Mouse (Mus musculus) retina, postnatal 7 days (tissue): ENCODE measurements around the gene Gbp8.
"Not testable (repeated sequence)": the region's sequence is repeated elsewhere in the genome, so short reads cannot be mapped to it uniquely, and the experiment has no call there.

Experiments
- DNase-seq: peaks from one replicate; pipeline ENCODE4 v3.0.0-alpha.2; 2012; ENCODE audit warnings: low read depth, low spot score

The Gbp8 gene

GRCm38 (mm10) chr5:105139409-105140088 is at the start of gene Gbp8, which contains the start of the genes Gbp9 and Gbp4:
Gbp8 (minus strand) TSS chr5:105139540.
Gbp9 (minus strand) TSS chr5:105139539.
Gbp4 (minus strand) TSS chr5:105139586.
- not testable (repeated sequence) for DNase-seq

GRCm38 (mm10) chr5:105181446-105181845 is 42.1 kb upstream of the Gbp8 start:
- no peak for DNase-seq

DNA sequence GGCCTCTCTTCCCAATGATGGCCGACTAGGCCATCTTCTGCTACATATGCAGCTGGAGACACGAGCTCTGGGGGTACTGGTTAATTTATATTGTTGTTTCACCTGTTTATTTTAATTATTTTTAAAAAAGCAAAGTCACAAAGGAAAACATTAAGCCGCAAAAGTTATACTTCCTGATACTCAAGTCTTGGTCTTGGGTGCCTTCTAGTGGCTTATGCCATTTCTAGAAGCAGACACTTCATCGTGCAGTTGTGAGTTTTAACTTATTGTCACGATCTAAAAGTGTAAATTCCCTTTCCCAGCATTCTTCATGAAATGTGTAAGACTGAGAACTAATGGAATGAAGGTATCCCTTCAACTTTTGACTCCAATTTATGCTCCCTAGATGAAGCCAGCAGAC is 17.2 kb upstream of the Gbp8 start:
- DNase-seq = no peak

GRCm38 (mm10) chr5:105154049-105154448 is 14.7 kb upstream of the Gbp8 start:
- DNase-seq = no peak

- DNase-seq = not testable (repeated sequence)
Measured at GRCm38 (mm10) chr5:105148062-105148461, 8.7 kb upstream of the Gbp8 start.

- DNase-seq = no peak
Measured at GRCm38 (mm10) chr5:105146447-105146846, 7.1 kb upstream of the Gbp8 start.

GRCm38 (mm10) chr5:105145731-105146130 is 6.4 kb upstream of the Gbp8 start:
- DNase-seq = not testable (repeated sequence)

DNA sequence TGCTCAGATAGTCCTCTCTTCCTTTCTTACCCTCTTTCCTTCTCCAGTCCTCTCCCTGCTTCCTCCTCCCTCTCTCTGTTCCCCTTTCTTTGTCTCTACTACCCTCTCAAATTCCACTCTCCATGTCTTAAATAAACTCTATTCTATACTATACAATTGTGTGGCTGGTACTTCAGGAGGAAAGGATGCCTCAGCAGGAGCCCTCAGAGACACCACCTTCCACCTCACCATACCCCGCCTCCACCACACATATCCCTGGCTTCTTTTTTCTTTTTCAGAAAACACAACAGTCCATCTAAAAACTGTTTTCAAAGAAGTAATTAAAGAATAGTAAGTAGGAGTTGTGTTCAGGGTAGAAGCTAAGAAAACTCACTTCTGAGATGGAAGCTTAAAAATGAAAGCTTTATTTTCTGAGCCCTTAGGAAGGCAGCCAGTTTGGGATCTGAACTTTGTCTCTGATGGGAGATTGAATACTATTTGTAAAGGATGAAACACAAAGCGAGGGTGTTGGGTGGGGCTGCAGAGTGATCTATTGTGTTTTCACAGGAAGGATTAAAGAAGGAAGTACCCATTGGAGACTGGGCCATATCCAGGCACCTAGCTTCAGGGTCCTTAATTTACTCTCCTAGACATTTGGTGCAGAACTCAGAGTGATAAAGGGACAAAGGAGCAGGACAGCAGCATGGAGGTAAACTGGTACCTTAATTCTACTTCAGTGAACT is 910 bp upstream of the Gbp8 start:
- DNase-seq = not testable (repeated sequence)

DNA sequence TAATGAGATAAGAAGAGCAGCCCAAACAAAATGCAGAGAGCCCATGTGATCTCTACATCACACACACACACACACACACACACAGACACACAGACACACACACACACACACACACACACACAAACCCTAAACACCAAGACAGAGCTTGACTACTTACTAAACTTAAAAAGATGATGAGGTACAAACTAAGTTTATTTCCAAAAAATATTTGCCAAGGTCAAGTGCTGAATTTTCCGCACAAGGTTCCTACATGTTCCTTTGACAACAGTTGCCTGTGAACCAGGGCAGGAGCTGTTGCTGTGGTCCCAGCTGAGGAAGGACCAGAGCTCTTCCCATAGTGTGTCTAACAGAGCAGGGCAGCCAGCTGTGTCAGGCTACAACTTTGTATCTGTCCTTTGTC is 434 bp downstream of the Gbp8 start:
- no peak for DNase-seq

GRCm38 (mm10) chr5:105136706-105137304 is 2.5 kb downstream of the Gbp8 start:
- DNase-seq = not testable (repeated sequence)

GRCm38 (mm10) chr5:105121731-105122130 is 17.6 kb downstream of the Gbp8 start:
- not testable (repeated sequence) for DNase-seq

GRCm38 (mm10) chr5:105115740-105116139 is 23.6 kb downstream of the Gbp8 start:
- no peak for DNase-seq

DNA sequence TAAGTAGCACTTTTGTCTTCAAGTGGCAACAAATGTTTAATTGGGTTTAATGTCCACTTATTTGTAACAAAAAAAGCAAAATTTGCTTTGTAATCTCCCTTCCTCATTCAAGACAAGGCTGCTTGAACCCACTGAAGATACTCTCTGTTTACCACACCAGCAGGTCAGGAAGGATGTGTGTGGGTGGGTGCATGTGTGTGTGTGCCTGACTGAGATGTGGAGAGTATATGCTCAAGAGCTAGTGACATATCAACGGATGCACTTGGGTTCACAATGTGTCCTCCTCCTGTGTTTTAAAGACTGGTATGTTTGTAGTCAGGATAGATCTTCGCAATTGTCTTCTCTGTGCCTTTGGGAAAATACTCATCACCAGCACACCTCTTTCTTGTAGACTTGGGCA is 24.6 kb downstream of the Gbp8 start:
- no peak for DNase-seq

DNA sequence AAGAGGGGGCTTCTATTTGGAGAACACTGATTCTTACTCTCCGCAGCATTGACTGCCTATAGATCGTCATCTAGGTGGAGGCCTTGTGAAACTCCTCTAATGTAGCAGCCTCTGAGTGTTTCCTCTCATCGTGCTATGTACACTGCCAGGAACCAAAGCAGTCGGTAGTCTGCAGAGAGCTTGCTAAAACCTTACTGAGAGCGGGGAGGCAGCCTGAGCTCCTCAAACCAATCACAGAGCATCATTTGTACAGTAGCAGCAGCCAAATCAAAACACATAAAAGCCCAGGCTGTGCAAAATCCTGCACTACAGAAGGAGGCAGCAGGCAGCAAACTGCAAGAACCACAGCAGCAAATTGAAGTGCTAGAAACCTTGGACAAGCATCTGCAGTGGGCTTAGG is 25.7 kb downstream of the Gbp8 start:
- DNase-seq = no peak

DNA sequence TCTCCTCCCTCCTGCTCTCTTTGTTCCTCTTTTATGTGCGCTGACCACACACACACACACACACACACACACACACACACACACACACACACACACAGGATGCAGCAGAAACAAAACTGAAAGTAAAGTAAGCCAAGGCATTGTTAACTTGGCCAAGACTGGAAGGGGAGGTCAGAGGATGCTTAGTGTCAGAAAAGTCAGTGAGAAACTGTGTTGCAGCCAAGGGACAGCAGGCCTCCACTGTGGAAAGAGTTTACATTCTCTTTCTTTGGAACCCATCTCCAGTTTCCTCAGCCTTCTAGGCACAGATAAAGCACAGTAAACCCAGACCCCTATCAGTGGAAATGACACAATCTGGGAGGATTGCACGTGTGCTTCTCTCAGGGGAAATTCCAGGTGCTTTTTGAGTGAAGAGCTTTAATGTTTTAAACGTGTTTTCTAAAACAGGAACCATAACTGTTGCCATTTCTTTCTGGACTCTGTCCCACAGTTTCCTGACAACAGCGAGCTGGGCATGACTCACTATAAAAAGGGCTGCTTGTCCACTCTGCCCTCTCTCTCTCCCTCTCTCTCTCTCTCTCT is 29.0 kb downstream of the Gbp8 start:
- DNase-seq = not testable (repeated sequence)

DNA sequence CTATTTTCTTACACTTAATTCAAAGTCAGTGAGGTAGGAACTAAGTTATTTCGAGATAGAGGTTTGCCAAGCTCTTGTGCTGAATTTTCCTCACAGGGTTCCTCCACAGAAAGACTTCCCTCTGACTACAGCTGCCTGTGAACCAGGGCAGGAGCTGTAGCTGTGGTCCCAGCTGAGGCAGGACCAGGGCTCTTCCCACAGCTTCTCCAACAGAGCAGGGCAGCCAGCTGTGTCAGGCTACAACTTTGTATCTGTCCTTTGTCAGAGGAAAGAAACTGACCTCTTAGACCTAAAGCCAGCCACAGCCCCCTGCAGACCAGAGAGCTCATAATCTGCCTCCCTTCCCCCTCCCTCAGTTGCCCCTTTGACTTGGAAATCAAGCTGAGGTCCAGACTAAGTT is 29.6 kb downstream of the Gbp8 start:
- not testable (repeated sequence) for DNase-seq

- DNase-seq = not testable (repeated sequence)
Measured at GRCm38 (mm10) chr5:105105689-105106088, 33.7 kb downstream of the Gbp8 start.

DNA sequence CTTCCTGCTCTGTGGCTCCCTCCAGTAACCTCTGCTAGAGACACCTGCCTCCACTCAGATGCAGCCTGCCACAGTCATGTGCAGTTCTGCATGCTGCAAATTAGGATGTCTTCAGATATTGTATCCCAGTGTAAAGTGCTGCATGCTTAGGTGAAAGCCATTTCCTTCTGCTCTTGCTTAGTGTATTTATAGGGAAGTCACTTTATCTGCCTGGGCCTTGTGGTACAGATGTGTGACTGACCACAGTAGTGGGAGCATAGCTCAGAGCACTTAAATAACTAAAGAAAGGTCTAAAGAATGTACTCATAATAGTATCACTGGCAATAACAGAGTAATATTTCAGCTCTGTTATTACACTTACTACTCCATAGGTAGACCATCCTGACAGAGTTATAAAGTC is 57.4 kb downstream of the Gbp8 start:
- no peak for DNase-seq

GRCm38 (mm10) chr5:105068356-105068755 is 71.0 kb downstream of the Gbp8 start:
- not testable (repeated sequence) for DNase-seq

- not testable (repeated sequence) for DNase-seq
Measured at GRCm38 (mm10) chr5:105064443-105064842, 74.9 kb downstream of the Gbp8 start.

GRCm38 (mm10) chr5:105063321-105063720 is 76.0 kb downstream of the Gbp8 start:
- no peak for DNase-seq

GRCm38 (mm10) chr5:105062403-105062802 is 76.9 kb downstream of the Gbp8 start:
- not testable (repeated sequence) for DNase-seq
